Mouse (Mus musculus) embryo, embryonic 9.5 days (tissue): Measurements from ENCODE around the gene Gm498.

Source experiments
- DNase-seq: peaks from one replicate; pipeline ENCODE4 v3.0.0-alpha.2; 2017; ENCODE audit errors: extremely low spot score

The Gm498 gene

DNA sequence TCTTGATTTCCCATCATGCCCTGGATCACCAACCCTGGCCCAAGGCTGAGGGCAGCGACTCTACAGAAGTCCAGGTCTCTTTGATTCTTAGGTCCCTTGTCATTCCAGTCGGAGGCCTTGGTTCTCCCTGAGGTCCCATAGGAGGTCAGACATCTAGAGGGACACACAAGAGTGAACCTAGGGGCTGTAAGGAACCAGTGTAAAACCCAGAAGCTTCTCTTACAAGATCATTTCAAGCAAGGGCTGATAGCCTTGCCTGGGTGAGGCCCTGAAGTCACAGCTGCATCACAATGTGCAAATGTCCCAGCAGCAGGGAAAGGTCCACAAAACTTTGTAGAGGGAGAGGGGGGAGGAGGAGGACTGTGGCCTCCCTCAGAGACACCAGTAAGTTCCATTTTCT, at the start of gene Gm498:
Gene Gm498, plus strand, starts transcription at position 301 of the 400 bp plus-strand sequence.
- no peak for DNase-seq

DNA sequence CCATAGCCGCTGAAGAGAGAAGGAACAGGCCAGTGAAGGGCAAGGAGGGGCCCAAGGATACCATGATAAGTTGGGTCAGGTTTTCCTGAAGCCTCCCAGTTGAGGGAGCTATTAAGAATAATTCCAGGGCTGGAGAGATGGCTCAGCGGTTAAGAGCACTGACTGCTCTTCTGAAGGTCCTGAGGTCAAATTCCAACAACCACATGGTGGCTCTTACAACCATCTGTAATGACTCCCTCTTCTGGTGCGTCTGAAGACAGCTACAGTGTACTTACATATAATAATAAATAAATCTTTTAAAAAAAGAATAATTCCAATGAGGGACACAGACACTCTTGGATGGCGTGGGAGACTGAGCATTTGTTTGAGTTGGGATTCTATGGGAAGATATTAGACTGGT, 47.4 kb upstream of the Gm498 start:
- no peak for DNase-seq

DNA sequence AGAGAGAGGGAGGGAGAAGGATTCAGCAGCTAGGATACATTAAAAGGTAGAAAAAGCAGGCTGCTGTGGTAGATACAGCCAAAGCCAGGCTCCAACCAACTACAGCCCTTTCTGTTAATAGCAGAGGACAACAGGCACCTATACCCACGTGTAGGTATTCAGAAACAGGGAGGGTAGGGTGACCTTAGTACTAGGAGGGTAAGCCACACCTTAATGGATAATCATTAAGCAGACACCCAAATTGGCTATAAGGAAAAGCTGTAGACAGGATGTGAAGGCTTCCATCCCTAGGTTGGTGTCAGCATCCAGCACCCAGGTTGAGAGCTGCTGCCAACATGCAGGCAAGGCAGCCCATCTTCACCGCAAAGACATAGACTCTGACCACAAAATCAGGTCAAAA, 45.4 kb upstream of the Gm498 start:
- no peak for DNase-seq

DNA sequence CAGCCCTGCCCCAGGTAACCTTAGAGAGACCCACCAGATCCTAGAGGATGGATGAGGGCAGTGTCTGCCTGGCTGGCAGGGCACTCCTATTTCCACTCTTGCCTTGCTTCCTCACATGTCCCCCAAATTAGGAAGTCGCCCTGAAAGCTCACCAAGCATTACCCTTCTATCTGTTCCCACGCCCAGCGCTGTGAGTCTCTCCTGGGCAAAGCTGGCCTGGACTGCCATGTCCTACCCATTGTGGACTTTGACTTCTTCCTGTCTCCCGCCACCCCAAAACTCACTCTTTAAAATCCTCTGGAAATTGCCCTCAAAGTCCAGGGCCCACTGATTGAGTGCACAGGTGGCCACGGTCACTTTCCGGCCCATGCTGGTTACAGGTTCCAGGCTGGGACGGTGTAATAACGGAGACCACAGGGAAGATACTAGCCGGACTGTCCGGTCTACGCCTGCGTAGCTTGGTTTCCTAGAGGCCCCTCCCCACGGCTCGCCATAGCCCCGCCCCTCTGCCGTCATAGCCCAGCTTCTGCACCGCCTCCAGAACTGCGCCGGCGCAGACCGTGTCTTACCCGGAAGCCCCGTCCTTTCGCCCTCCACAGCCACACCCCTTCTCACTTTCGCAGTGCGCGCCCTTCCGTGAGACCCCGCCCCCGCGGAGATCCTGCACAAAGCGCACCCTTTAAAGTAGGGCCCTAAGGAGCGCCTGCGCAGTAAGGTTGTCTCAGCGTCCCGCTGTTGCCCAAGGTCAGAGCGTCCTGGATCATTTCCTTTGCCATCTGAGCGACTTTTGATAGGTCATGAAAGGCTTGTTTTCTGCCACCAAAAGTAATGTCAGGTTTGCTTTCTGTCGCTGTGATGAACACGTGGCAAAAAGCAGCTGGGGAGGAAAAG, 44.0 kb upstream of the Gm498 start, which contains the start of the genes Nadsyn1 and Dhcr7:
Gene Nadsyn1, minus strand, starts transcription at position 475 of the 891 bp plus-strand sequence.
Gene Dhcr7, plus strand, starts transcription at position 771 of the 891 bp plus-strand sequence.
- peak; percentile 98 for DNase-seq

DNA sequence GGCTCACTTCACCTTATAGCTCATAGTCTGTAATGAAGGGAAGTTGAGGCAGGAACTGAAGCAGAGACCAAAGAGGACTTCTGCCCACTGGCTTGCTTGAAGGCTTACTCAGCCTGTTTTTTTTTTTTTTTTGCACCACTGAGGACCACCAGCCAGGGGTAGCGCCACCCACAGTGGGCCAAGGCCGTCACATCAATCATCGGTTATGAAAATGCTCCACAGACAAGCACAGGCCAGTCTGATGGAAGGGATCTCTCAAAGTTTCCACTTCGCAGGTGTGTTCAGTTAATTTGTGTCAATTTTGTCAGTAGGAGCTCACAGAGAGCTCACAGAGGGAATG, 43.4 kb upstream of the Gm498 start:
- DNase-seq = no peak

DNA sequence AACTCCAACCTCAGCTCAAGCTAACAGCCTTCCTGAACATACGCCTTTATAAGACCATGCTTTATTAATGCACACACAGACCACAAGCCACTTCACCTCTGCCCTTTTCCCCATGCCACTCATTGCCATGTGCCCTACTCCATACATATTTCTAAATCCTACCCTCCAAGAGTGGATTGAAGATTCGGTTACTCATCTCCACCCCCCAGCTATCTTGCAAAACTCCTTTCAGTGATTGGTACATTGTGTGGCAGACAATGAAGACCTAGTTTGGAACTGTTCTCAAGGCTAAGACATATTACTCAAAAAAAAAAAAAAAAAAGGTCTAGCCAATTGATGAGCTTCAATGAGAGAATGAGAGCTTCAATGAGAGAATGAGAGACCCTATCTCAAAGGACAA, 39.7 kb upstream of the Gm498 start:
- no peak for DNase-seq

DNA sequence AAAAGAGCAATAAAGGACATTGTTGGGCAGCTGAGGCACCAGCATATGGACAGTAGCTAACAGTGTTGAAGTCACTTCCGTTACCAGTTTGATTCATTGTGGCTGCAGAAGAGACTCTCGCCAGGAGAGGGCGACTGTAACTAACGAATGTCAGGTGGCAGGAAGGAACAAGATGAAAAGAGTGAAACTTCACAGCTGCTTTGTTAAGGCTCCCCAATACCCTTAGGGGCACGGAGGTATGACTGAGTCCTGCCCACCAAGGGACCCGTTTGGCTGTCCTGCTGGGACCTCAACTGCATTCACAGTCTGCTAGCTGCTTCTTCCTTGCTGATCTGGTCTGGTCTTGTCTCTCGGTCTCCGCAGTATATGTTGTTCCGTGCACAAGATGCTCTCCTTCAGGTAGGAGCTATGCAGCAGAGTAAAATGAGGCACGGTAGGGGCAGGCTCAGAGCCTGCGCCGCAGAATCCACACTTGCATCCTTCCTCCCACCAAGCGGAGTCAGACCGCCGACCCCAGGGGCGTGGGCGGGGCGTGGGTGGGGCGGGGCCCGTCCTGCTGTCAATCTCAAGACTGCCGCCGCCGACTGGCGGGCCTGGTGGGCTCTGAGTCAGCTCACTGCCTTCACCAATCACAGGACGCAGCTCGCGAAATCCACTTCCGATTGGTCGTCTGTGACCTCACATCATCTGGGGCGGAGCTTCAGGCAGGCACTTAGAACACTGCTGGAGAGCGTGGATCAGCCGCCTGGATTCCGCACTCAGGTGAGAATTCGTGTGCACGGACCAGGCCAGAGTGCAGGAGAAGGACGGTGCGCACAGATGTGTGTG, 36.9 kb upstream of the Gm498 start:
- peak; percentile 95 for DNase-seq

DNA sequence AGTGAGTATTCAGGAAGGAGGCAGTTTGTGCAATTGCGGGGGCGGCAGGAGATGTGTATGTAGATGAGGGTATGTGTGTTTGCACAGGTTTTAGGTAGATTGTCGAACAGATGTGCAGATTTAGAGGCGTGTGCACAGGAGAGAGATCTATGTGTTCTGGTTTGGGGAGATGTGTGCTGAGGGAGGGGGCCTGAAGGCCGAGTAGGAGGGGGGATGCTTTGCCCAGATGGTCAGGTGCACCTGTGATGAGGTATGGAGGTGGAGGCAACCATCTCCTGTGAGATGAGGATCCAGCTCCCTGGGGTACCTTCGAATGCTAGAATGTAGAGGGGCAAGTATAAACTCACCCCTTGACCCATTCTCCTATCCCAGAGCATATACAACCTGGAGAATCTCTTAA, 36.2 kb upstream of the Gm498 start:
- no peak for DNase-seq

DNA sequence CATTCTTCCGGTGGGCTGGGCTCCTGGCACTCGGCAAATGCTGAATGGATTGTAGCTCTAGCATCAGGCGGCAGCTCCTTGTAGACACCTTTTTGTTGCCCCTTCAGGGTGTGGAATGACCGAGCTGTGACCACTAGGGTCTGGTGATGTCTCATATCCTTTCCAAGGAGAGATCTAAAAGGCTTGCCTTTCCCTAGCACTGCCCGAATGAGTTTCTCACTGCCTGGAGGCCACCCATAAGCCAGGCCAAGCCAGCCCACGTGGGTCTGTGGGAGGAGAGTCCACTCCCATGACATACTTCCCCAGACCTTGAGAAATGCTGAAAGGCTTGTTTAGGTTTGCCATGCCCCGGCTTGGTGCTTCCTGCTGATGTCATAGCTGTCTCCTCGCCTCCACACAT, 34.4 kb upstream of the Gm498 start:
- no peak for DNase-seq

DNA sequence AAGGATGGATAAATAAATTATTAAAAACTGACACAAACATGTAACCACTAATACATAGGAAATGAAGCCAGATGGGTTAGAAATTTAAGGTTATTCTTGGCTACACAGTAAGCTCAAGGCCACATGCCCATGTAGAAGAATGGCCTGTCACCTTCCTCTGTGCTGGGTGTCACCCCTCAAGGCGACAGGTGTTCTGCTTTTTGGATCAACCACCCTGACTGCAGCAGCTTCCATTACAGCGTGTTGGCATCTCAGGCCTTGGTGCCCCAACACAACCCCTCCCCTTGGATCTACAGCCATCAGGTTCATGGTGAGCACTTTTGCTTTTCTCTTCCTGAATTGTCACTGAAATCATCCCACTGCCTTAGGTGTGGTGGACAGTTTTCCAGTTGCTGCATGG, 34.0 kb upstream of the Gm498 start:
- DNase-seq = no peak

DNA sequence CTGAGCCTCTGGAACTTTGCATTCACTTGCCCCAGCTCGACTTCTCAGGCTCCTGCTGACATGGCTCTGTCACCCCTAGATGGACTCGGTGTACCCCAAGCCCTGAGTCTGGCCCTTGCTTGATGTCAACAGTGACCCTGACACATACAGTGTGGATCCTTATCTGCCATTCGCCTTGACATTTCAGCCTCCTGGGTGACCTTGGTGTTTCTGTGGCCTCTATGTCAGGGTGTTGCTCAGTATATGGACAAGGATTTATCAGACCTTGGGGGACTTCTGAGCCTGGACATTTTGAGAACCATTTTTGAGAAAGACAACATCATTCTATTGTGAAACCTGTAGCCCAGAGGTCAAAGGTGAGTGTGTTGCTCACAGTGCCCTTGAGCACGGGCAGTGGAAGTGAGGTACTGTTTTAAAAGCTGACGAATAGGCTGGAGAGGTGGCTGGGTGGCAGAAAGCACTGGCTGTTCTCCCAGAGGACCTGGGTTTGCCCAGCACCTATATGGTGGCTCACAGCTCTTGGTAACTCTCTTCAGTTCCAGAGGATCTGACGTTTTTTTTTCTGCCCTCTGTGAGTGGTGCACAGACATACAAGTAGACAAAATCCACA, 33.0 kb upstream of the Gm498 start:
- DNase-seq = no peak

DNA sequence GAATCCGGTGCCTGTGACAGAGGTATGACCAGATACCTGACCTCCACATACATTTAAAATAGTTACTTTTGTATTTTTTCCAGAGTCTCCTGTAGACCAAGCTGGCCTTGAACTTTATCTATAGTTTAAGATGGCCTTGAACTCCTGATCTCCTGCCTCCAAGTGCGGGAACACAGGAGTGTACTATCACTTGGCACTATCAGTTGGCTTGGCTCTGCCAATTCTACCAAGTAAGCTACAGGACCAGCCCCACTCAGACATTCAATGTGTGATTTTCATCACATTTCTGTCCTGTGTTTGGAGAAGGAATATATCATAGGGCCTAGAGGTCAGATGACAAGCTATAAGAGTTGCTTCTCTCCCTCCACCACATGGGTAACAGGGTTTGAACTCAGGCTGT, 32.3 kb upstream of the Gm498 start:
- no peak for DNase-seq

DNA sequence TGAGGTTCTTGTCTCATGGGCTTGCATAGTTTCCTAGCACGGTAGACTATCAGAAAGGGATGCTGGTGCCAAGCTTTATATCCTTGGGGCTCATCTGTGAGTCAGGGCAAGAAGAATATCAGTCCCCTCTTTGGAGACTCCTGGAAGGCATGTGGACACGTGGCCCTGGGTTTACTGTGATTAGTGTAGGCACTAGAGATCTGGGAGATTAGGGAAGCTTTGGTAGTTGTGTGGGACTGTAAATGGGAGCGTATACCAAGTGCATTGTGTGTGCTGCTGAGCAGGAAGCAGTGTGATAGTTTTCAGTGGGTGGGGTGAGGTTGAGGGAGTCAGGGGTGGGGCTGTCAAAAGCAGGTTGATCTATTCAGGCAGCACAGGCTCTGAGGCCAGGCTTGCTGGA, 31.7 kb upstream of the Gm498 start:
- DNase-seq = no peak

DNA sequence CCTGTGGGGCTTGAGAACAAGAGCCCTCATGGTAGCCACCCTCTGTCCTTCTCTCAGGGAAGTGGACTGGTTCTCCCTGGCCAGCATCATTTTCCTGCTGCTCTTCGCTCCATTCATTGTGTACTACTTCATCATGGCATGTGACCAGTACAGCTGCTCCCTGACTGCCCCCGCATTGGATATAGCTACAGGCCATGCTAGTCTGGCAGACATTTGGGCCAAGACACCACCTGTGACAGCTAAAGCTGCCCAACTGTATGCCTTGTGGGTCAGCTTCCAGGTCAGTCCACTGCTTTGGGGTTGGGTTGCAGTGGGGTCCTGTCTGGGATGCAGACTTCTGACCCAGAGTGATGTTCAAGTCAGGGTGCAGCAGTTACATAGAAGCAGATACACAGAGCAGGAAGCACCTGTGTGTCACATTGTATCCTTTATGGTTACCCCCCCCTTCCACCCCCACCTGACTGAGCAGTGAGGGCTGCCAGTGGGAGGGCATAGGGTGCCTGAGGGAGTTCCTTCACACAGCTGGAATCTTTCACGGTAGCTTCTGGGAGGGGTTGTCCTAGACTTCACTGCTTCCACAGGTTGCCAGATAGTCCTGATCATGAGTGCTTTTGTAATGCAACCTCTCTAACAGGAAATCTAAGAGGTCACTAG, 28.8 kb upstream of the Gm498 start:
- no peak for DNase-seq

DNA sequence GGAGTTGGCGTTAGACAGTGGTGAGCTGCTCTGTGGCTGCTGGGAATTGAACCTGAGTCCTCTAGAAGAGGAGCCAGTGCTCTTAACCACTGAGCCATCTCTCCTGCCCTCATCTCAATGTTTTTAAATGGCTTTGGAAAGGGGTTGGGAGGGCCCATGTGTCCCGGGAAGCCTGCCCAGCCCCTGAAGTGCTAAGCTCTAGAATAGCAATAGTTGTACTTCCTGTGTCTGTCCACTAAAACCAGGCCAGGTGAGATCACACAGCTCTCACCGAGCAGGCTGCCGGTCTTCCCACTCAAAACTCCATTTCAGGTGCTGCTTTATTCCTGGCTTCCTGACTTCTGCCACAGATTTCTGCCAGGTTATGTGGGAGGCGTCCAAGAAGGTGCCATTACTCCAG, 26.5 kb upstream of the Gm498 start:
- DNase-seq = no peak

DNA sequence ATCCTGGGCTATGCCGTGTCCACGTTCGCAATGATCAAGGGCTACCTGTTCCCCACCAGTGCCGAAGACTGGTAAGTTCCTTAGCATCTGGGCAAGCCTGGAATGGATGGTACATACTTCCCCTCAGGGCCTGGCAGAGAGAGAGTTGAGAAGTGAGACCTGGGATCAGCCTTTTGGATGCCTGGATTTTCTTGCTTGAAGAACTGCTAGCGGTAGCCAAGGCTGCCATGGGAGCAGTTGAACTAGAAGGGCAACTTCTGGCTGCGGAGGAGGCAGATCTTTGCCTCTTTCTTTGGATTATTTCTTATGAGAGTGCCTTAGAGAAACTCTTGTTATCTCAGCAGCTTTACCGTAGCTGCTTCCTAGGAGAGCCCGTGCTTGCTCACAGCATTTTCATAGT, 25.3 kb upstream of the Gm498 start:
- DNase-seq = no peak

DNA sequence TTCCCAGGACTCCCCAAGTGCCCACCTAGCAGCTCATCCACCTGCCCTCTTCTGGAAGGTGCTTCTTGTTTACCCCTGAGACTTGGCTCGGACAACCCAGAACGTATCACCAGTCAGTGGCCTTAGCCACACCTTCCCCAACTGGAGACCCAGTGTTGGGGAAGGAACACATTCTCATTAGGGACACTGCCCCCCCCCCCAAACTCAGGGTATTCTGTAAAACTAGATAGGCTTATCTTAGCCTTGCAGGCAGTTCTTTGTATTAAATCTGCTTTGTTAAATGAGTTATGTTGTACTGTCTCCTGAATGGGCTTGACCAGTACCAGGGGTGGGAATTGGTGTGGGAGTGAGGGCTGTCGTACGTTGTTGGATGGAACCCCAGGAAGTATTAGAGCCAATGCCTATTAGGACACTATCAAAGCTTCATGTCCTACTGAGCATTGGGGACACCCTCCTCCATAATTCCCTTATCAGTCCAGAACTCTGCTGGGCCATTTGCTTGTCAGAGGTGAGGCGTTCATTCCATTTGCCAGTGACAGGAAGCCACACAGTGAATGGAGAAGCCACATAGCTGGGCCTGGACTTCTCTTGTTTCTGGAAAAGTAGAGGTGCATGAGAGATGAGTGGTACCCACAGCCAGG, 18.4 kb upstream of the Gm498 start:
- no peak for DNase-seq

DNA sequence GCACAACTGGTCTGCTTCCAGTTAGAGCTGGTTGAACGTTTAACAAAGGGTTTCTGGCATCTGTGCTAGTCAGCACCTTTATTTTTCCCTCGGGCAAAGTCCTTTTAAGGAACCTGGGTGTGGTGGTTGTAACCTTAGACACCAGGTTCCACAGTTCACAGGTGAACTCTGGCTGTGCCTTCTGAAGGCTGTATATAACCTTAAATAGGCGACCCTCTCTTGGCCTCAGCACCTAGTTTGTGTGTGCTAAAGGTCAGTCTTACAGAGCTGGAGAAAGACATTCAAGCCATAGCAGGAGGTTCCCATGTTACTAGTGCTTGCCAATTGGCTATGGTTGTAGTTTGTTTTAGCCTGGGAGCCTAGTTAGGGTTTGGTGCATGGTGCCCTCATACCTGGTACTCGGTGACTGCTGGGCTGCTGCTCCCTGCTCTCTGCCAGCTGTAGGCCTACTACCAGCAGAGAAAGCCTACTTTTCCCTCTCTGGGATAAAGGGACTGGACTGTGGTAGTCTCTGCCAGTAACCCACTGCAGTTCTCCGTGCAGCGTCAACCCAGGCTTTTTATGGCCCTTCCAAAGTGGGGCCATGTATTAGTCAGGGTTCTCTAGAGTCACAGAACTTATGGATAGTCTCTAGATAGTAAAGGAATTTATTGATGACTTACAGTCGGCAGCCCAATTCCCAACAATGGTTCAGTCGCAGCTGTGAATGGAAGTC, 17.7 kb upstream of the Gm498 start:
- no peak for DNase-seq

DNA sequence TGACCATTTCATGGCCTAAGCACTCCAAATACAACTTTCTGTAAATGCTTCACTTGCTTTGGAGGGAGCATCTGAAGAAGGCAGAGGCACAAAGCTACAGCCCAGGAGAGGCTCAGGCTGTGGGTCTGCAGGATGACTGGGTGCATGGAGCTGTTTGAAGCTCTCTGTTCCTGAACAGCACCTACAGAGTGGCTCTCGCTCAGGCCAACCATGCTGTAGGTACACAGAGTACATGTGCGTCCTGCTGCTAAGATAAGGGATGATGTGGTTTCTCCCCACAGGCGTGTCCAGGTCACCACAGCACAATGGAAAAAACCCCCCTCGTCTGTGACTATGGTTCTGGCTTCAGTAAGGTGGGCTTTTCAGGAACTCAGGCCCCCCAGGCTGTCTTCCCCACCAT, 2.2 kb downstream of the Gm498 start:
- no peak for DNase-seq

DNA sequence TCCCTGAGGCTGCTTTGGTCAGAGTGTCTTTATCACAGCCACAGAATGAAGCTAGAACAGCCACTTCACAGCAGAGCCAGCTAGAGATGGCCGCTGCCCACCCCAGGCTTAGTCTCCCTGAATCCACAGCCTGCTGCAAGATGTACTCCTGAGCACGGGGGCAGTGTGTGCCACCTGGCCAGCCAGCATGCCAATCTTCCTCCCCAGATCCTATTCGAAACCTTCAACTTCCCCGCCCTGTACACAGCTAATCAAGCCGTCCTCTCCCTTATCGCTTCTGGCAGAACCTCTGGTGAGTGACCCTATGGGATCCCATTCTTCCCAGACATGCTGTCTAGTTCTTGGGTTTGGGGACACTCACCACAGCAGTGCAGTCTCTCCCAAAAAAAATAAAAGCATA, 17.1 kb downstream of the Gm498 start:
- no peak for DNase-seq

DNA sequence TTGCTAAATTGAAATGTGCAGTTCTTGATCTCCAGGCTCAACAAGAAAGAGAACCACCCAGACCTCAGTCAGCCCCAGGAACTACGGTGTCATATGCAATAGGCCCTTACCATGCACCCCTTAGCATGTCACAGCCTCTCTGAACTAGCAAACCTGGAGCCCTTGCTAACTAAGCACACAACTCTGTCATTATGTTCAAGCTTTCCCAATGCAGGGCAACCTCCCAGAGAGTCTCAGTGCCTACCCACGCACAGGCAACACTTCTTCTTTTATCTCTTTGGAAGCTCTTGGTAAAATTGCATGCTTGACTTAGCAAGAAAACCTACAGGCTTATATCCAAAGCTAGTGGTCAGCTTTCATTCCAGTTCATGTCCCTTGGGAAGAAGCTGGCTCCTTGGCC, 24.5 kb downstream of the Gm498 start:
- DNase-seq = no peak
